Mouse (Mus musculus): ENCODE data around the gene Sidt2. TPM values are rescaled to one million over a fixed set of nuclear protein-coding genes. Genes with fewer than 3 reads are reported as not detected.

The Sidt2 gene
- polyA plus RNA-seq, 1 experiment: 570 TPM

DNA sequence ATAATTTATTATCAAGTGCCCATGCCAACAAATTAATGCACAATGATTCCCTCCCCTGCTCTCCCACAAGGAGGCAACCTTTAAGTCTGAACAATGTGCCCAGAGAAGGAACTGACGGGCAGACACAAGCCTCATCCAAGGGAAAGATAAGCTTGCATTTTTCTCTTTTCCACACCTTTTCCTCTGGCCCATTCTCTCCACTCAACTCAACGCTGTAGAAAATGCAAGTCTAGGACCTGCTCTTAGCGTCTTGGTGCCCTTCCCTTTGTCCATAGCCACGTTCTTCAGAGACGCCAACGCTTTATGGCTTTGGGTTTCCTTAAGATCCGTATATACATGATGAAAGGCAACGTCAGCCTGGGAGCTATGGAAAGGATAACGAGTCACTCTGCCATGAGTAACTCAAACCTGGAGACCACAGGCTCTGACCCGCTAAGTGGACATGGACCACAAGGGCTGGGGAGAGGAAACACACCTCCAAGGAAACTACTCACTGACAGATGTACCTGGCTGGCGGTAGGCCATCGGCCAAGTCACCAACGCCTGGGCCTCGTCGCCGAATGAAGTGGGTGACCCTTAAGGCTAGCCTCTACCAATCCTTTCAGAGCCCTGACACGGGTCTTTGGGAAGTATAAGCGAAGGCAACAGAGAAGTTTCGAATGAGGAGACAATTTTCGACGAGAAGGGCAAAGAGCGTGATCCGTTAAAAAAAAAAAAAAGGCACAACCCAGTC lies 28.8 kb upstream of the Sidt2 start:
- DNase-seq: peak; percentile 18
- H3K27ac ChIP-seq (ENCODE audit: insufficient read depth, low read depth, low read length): peak overlapping the region; percentile 46

GRCm38 (mm10) chr9:45981331-45981730 lies 26.3 kb upstream of the Sidt2 start:
- Histone ChIP-seq H3K4me1 (ENCODE audit: control insufficient read depth, insufficient read depth, low read length) (peaks cover 11% of the 10 kb centered on the region; the same call in 1 of the 2 replicates), H3K27me3 (replicated peaks; ENCODE audit: control insufficient read depth, insufficient read depth, low read length) (no peaks in the 10 kb centered on the region), H3K27ac (ENCODE audit: insufficient read depth, low read depth, low read length) (no peak overlapping the region), H3K36me3 (ENCODE audit: control insufficient read depth, insufficient read depth, low read length) (no peaks in the 10 kb centered on the region; the same call in 1 of the 2 replicates), H3K4me3 (ENCODE audit: insufficient read depth, low read depth, low read length) (no peak overlapping the region)
- DNase-seq: no peak
- TF ChIP-seq CTCF (conservative IDR thresholded peaks at IDR 0.05; ENCODE audit: insufficient read depth, insufficient read length, low read depth, low read length) (no peak), POLR2A (IDR thresholded peaks at IDR 0.05; ENCODE audit: low read depth, low read length) (no peak)

More for the DNA sequence above, 28.8 kb upstream of the Sidt2 start:
- no peaks in the 10 kb centered on the region for H3K27me3 ChIP-seq (replicated peaks; ENCODE audit: control insufficient read depth, insufficient read depth, low read length)
- no peaks in the 10 kb centered on the region for H3K36me3 ChIP-seq (ENCODE audit: control insufficient read depth, insufficient read depth, low read length)
- 1% methylated on average over 23 of the region's 23 CpGs for WGBS
- peak overlapping the region; percentile 81 for H3K4me3 ChIP-seq (ENCODE audit: insufficient read depth, low read depth, low read length)
- no peak for TF ChIP-seq POLR2A (IDR thresholded peaks at IDR 0.05; ENCODE audit: low read depth, low read length)
- peaks cover 11% of the 10 kb centered on the region; the same call in 1 of the 2 replicates for H3K4me1 ChIP-seq (ENCODE audit: control insufficient read depth, insufficient read depth, low read length)

DNA sequence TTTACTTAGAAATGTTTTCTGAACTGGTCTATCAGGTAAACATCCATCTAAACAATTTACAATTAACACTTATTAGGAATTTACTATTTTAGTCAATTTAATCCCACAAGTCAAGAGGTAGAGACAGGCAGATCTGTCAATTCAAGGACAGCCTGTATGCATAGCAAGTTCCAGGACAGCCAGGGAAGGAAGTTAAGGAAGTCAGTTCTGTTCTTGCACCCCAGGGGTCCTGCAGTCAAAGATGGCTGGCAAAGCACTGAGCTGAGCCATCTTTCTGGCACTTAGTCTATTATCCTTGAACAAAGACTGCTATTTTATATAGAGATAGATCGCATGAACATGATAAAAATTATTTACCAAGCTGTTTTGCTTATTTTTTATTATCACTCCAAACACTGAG lies 25.6 kb upstream of the Sidt2 start:
- Histone ChIP-seq H3K4me1 (ENCODE audit: control insufficient read depth, insufficient read depth, low read length) (peaks cover 11% of the 10 kb centered on the region; the same call in 1 of the 2 replicates), H3K36me3 (ENCODE audit: control insufficient read depth, insufficient read depth, low read length) (no peaks in the 10 kb centered on the region; the same call in 1 of the 2 replicates), H3K4me3 (ENCODE audit: insufficient read depth, low read depth, low read length) (no peak overlapping the region), H3K27ac (ENCODE audit: insufficient read depth, low read depth, low read length) (no peak overlapping the region), H3K27me3 (replicated peaks; ENCODE audit: control insufficient read depth, insufficient read depth, low read length) (no peaks in the 10 kb centered on the region)
- no peak for TF ChIP-seq CTCF (conservative IDR thresholded peaks at IDR 0.05; ENCODE audit: insufficient read depth, insufficient read length, low read depth, low read length)
- TF ChIP-seq POLR2A (IDR thresholded peaks at IDR 0.05; ENCODE audit: low read depth, low read length): no peak
- 85% methylated on average over 1 of the region's 1 CpGs for WGBS
- DNase-seq: no peak

DNA sequence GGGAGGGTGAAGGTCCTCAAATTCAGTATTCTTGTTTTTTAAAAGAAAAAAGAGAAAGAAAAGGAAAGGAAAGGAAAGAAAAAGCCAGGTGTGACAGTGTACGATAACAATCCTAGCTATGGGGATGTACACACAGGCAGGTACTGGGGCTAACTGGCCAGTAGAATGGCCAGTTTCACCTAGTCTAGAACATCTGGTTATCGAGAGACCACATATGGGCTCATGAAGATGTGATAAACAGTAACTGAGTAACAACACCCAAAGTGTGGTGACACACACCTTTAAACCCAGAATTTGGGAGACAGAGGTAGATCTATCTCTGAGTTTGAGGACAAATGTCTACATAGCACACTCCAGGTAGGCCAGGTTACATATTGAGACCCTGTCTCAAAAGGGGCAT lies 24.7 kb upstream of the Sidt2 start:
- no peaks in the 10 kb centered on the region for H3K27me3 ChIP-seq (replicated peaks; ENCODE audit: control insufficient read depth, insufficient read depth, low read length)
- no peak overlapping the region for H3K27ac ChIP-seq (ENCODE audit: insufficient read depth, low read depth, low read length)
- no peak for DNase-seq
- peaks cover 11% of the 10 kb centered on the region; the same call in 1 of the 2 replicates for H3K4me1 ChIP-seq (ENCODE audit: control insufficient read depth, insufficient read depth, low read length)
- H3K36me3 ChIP-seq (ENCODE audit: control insufficient read depth, insufficient read depth, low read length): peaks cover under 1% of the 10 kb centered on the region; the same call in 1 of the 2 replicates
- no peak overlapping the region for H3K4me3 ChIP-seq (ENCODE audit: insufficient read depth, low read depth, low read length)
- 85% methylated on average over 2 of the region's 2 CpGs for WGBS
- TF ChIP-seq CTCF (conservative IDR thresholded peaks at IDR 0.05; ENCODE audit: insufficient read depth, insufficient read length, low read depth, low read length) (no peak), POLR2A (IDR thresholded peaks at IDR 0.05; ENCODE audit: low read depth, low read length) (no peak)

GRCm38 (mm10) chr9:45976884-45977283 lies 21.8 kb upstream of the Sidt2 start:
- Histone ChIP-seq H3K27ac (ENCODE audit: insufficient read depth, low read depth, low read length) (no peak overlapping the region), H3K4me3 (ENCODE audit: insufficient read depth, low read depth, low read length) (no peak overlapping the region), H3K36me3 (ENCODE audit: control insufficient read depth, insufficient read depth, low read length) (peaks cover 5% of the 10 kb centered on the region), H3K27me3 (replicated peaks; ENCODE audit: control insufficient read depth, insufficient read depth, low read length) (no peaks in the 10 kb centered on the region), H3K4me1 (ENCODE audit: control insufficient read depth, insufficient read depth, low read length) (no peaks in the 10 kb centered on the region)
- DNase-seq: no peak
- no peak for TF ChIP-seq POLR2A (IDR thresholded peaks at IDR 0.05; ENCODE audit: low read depth, low read length)
- TF ChIP-seq CTCF (conservative IDR thresholded peaks at IDR 0.05; ENCODE audit: insufficient read depth, insufficient read length, low read depth, low read length): 0 out of 2 replicates have a peak, but pooled peaks have one; percentile 27
- 56% methylated on average over 2 of the region's 2 CpGs for WGBS

GRCm38 (mm10) chr9:45963577-45963976 lies 8.5 kb upstream of the Sidt2 start:
- 93% methylated on average over 6 of the region's 6 CpGs for WGBS
- no peak for DNase-seq
- Histone ChIP-seq H3K27ac (ENCODE audit: insufficient read depth, low read depth, low read length) (no peak overlapping the region), H3K27me3 (replicated peaks; ENCODE audit: control insufficient read depth, insufficient read depth, low read length) (no peaks in the 10 kb centered on the region), H3K4me3 (ENCODE audit: insufficient read depth, low read depth, low read length) (no peak overlapping the region), H3K4me1 (ENCODE audit: control insufficient read depth, insufficient read depth, low read length) (no peaks in the 10 kb centered on the region), H3K36me3 (ENCODE audit: control insufficient read depth, insufficient read depth, low read length) (peaks cover 4% of the 10 kb centered on the region; the same call in 1 of the 2 replicates)
- no peak for TF ChIP-seq POLR2A (IDR thresholded peaks at IDR 0.05; ENCODE audit: low read depth, low read length)

- 72% methylated on average over 2 of the region's 2 CpGs for WGBS
- H3K4me3 ChIP-seq (ENCODE audit: insufficient read depth, low read depth, low read length): no peak overlapping the region
- no peaks in the 10 kb centered on the region for H3K4me1 ChIP-seq (ENCODE audit: control insufficient read depth, insufficient read depth, low read length)
- H3K27me3 ChIP-seq (replicated peaks; ENCODE audit: control insufficient read depth, insufficient read depth, low read length): no peaks in the 10 kb centered on the region
- TF ChIP-seq CTCF (conservative IDR thresholded peaks at IDR 0.05; ENCODE audit: insufficient read depth, insufficient read length, low read depth, low read length) (no peak), POLR2A (IDR thresholded peaks at IDR 0.05; ENCODE audit: low read depth, low read length) (no peak)
- no peak for DNase-seq
- no peak overlapping the region for H3K27ac ChIP-seq (ENCODE audit: insufficient read depth, low read depth, low read length)
- no peaks in the 10 kb centered on the region for H3K36me3 ChIP-seq (ENCODE audit: control insufficient read depth, insufficient read depth, low read length)
Measured at GRCm38 (mm10) chr9:45961855-45962254, 6.8 kb upstream of the Sidt2 start.
